Mouse (Mus musculus) cerebellum, adult 2 months (tissue): ENCODE data around the gene Rasa3. TPM values are rescaled to one million over a fixed set of nuclear protein-coding genes. Genes with fewer than 3 reads are reported as not detected.

ENCODE experiments used
- DNase-seq, 2 experiments: peaks; one replicate each; pipeline ENCODE4 v3.0.0; 2021
- H3K27ac ChIP-seq: fragments of 200-500 bp; 2 replicates; pipeline ENCODE4 v1.5.1; 2012; ENCODE audit warnings: low read length, control low read depth, inconsistent platforms; ENCODE audit not compliant: insufficient read depth
- H3K27me3 ChIP-seq: fragments of 200-500 bp; 2 replicates; pipeline ENCODE4 v1.6.1; 2012; ENCODE audit warnings: inconsistent platforms, mild to moderate bottlenecking, low read length, moderate library complexity; ENCODE audit not compliant: control insufficient read depth, insufficient read depth
- H3K4me1 ChIP-seq: fragments of 200-500 bp; 2 replicates; pipeline ENCODE4 v1.6.1; 2011; ENCODE audit warnings: low read length; ENCODE audit not compliant: control insufficient read depth, insufficient read depth
- H3K4me3 ChIP-seq: fragments of 200-500 bp; replicated peaks from 2 replicates; pipeline ENCODE3; 2011; ENCODE audit warnings: mild to moderate bottlenecking, low read depth, low read length, control low read depth; ENCODE audit not compliant: insufficient read depth
- CTCF ChIP-seq: fragments of 200-500 bp; IDR thresholded peaks from 2 replicates; pipeline ENCODE4 v1.5.1; 2011; ENCODE audit warnings: low read depth, mild to moderate bottlenecking, control low read depth, low read length, moderate library complexity, borderline replicate concordance; ENCODE audit not compliant: insufficient read depth
- POLR2A ChIP-seq: fragments of 200-500 bp; IDR thresholded peaks from 2 replicates; pipeline ENCODE4 v1.6.1; 2011; ENCODE audit warnings: low read length, control low read depth, borderline replicate concordance; ENCODE audit not compliant: insufficient read depth
- WGBS: fragments of 180-500 bp; shearing (Covaris S2); methylation state at CpG from one replicate; pipeline ENCODE4 v1.1.7; 2018; 5-methylcytosine and 5-hydroxymethylcytosine counted together
- polyA plus RNA-seq: library from polyadenylated mRNA; depleted of rRNA; stranded (reverse); fragments of >200 nt; gene quantifications from 2 replicates; pipeline ENCODE4 v1.2.3, GENCODE M21; 2012

The Rasa3 gene
- polyA plus RNA-seq, 1 experiment = 94.9 TPM

DNA sequence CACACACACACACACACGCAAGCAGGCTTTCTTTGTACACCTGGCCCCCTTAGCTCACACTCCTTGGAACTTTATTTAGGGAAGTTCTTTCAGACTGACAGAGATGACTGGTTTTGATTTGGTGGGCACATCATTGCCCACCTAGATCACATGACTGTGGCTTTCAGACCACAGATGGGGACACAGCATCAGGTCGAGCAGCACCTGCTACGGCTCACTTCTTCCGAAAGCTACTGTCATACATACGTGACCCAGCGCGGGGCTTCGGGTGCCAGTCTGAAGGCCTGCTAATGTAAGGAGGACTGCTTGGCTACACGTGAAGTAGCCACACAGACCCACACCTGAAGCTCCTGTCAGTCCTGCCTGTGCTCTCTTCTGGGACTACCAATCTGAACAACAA is 49.3 kb downstream of the Rasa3 start:
- Histone ChIP-seq H3K27me3 (no peaks in the 10 kb centered on the region), H3K4me1 (peaks cover 53% of the 10 kb centered on the region), H3K27ac (no peak overlapping the region), H3K4me3 (no peak overlapping the region)
- no peak for TF ChIP-seq CTCF
- 39% methylated on average over 9 of the region's 9 CpGs for WGBS
- no peak for DNase-seq

DNA sequence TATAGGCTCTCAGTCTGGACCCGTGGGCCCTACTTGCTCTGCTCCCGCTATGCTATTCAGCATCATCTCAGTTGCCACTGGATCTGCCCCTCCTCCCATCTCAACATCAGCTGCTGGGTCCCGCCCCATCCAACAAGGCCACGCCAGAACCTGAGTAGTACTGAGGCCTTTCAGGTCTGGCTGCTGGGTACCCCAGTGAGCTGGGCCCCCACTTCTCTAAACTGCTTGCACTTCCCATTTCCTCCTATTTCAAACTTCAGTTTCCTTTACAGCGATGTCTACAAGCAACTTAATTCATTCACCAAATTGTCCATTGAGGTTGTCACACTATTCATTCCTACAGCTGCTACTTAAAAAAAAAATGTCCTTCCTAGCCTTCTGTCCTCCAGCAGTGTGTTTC is 49.8 kb downstream of the Rasa3 start:
- no peak for DNase-seq
- Histone ChIP-seq H3K27me3 (no peaks in the 10 kb centered on the region), H3K4me1 (peaks cover 56% of the 10 kb centered on the region), H3K4me3 (no peak overlapping the region), H3K27ac (no peak overlapping the region)
- TF ChIP-seq CTCF (no peak), POLR2A (no peak)
- WGBS = 94% methylated on average over 5 of the region's 5 CpGs

DNA sequence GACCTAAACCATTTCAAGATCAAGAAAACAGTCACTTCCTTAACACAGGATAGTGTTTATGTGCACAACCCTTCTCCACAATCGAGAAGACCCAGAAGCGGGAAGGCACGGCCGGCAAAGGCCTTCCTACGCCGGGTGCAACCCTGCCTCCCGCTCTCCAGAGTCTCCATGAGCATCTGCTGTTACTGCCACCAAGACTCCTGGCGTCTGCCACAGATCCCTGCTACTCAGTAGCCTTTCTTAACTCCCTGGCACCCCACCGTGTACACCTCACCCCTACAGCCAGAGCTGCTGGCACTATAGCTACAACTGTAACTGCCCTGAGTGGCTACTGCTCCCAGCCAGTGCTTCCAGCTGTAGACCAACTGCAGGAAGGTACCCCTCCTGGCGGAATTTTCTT is 51.3 kb downstream of the Rasa3 start:
- no peaks in the 10 kb centered on the region for H3K27me3 ChIP-seq
- WGBS = 45% methylated on average over 10 of the region's 10 CpGs
- H3K4me3 ChIP-seq = no peak overlapping the region
- DNase-seq = no peak
- peaks cover 60% of the 10 kb centered on the region for H3K4me1 ChIP-seq
- H3K27ac ChIP-seq = no peak overlapping the region
- TF ChIP-seq CTCF (no peak), POLR2A (no peak)

DNA sequence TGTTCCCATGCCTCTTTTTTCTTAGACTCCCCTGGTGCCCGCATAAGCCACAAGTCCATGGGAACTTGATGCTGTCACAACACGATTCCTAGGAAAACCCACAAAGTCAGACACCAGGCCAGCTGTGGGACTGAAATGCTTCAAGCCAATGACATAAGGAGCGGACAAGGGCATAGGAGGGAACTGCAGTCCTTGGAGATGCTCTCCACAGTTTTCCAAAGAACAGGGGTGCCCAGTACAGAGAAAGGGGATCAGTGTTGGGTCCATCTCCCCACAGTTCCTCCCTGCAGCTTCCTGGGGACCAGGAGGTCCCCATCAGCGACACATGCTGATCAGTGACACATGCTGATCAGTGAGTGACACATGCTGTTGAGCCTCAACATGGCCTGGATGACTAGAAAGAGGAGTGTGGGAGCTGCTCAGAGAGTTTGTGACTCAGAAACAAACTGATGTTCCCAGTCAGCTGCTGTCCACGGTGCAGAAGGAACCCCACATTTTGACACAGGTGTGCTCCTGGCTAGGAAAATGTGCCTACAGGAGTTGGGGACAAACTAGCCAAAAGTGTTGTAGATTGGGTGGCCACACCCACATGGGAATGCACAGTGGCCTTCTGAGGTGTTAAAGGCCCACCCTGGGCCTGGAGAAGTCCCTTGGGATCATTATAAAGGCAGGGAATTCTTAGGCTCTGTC is 52.0 kb downstream of the Rasa3 start:
- H3K4me3 ChIP-seq = no peak overlapping the region
- peaks cover 63% of the 10 kb centered on the region for H3K4me1 ChIP-seq
- peak overlapping the region; percentile 59 for H3K27ac ChIP-seq
- TF ChIP-seq CTCF = no peak
- H3K27me3 ChIP-seq = no peaks in the 10 kb centered on the region
- no peak for DNase-seq
- 20% methylated on average over 5 of the region's 5 CpGs for WGBS

DNA sequence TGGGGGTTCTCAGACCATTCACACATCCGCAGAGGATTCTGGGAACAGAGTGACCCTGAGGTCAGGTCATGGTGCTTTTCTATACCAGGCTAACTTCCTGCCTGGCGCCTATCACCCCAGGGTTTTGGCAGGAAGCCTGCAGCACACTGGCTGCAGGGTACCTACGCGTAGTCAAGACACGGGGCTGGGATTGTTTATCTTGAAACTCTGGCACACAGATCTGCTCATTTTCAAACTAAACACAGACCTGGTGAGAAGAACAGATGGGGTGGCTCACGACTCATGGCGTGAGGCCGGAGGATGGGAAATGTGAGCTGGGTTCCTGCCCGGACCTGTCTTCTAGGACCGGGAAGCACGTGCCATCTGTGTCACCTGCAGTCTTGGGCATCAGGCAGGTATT is 52.5 kb downstream of the Rasa3 start:
- H3K27me3 ChIP-seq = no peaks in the 10 kb centered on the region
- WGBS = under 1% methylated on average over 11 of the region's 11 CpGs
- peak; percentile 96 to 99 for DNase-seq

DNA sequence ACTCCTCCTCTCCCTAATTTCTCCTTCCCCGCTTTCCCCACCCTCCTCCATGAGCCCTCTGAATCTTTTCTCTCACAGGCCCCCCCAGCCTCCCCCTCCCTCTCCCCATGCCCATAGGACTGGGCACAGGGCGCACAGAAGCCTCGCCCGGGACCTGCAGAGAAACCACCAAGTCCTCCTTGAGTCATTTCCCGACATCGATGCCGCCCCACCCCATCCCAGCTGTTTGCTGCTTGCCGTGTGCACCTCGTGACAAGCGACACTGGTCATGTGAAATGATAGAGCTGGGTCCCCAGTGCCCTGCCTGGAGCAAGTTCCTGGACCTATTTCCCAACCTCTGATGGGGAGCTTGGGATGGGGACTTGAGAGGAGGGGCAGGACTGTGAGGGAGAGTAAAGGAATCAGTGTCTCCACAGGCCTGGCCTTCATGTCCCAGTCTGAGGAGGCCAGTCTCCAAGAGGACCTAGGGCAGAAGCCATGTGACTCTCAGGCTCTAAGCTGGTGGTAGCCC is 53.4 kb downstream of the Rasa3 start:
- Histone ChIP-seq H3K27ac (peak overlapping the region; percentile 92), H3K4me3 (no peak overlapping the region), H3K27me3 (no peaks in the 10 kb centered on the region), H3K4me1 (peaks cover 69% of the 10 kb centered on the region)
- WGBS = 41% methylated on average over 10 of the region's 10 CpGs
- TF ChIP-seq CTCF = no peak
- no peak for TF ChIP-seq POLR2A
- DNase-seq = peak; percentile 48 to 54

More for the DNA sequence above, 52.5 kb downstream of the Rasa3 start:
- TF ChIP-seq POLR2A (no peak), CTCF (no peak)
- peak overlapping the region; percentile 92 for H3K27ac ChIP-seq
- H3K4me3 ChIP-seq = no peak overlapping the region
- H3K4me1 ChIP-seq = peaks cover 68% of the 10 kb centered on the region

DNA sequence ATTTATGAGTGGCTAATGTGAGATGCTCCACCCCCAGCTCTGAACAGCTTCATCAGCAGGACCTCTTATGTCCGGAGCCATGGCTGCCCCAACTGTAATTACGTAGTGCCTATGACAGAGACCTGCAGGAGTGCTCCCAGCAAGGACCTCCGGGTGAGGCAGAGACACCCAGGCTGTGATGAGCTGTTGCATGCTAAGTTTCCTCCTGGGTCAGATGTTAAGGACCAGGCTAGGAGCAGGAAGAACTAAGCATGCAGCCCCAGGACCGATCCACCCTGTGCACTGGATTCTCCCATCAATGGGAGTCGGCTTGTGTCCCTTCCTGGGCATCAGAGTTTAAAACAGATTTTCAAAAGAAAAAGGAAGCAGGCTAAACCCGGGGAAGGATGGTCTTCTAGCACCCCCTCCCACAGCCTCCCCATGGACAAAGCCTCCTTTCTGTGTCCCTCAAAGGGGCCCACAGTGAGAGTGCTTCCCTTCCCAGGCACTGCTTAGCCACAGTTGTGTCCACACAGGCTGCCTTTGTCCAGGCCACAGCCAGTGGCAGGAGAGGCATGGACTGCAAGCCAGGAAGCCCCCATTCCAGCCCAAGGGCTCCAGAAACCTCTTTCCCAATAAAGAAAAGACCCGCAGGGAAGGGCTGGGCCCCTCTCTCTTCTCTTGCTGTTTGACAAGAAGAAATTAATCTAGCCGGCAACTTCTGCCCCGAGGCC is 54.2 kb downstream of the Rasa3 start:
- 42% methylated on average over 9 of the region's 9 CpGs for WGBS
- H3K4me3 ChIP-seq = no peak overlapping the region
- peak; percentile 46 to 50 for DNase-seq

More for the DNA sequence above, 54.2 kb downstream of the Rasa3 start:
- TF ChIP-seq POLR2A (no peak), CTCF (no peak)
- Histone ChIP-seq H3K27ac (peak overlapping the region; percentile 68), H3K4me1 (peaks cover 69% of the 10 kb centered on the region), H3K27me3 (no peaks in the 10 kb centered on the region)
